Mouse (Mus musculus) ES-CJ7 (cell line): ENCODE measurements around the gene Kxd1.

Experiments used
- DNase-seq: peaks from one replicate; pipeline ENCODE4 v3.0.0; 2011; ENCODE audit warnings: low read depth, low spot score

The Kxd1 gene

DNA sequence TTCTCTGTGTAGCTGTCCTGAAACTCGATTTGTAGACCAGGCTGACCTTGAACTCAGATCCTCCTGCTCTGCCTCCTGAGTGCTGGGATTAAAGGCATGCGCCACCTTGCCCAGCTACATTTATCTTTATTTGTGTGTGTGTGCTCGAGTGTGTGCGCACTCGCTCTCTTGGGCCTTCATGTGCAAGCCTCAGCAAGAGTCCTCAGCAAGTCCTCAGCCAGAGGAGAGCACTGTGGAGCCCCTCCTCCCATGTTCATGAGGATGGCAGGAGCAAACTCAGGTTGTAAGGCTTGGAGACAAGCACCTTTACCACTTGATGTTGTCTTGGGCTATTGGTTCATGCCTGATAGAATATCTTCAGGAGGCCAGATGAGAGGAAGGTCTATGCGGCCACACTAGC, 20.0 kb upstream of the Kxd1 start:
- DNase-seq, result no peak

DNA sequence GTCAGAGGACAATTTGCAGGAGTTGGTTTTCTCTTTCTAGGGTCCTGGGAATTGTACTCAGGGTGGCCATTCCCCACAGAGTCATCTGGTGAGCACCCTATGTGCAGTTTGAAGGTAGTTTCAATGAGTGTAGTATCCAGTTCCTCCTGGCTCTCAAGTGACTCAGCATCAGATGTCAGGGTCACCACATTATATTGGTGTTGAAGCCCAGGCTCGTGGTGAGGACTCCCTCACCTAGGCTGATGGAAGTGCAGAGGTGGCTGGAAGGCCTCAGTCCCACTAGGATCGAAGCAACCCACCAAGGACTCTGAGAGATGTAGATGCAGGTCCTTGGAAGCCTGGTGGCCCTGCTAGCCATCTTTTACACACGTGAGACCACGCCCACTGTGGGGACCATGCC, 18.7 kb upstream of the Kxd1 start:
- no peak for DNase-seq

DNA sequence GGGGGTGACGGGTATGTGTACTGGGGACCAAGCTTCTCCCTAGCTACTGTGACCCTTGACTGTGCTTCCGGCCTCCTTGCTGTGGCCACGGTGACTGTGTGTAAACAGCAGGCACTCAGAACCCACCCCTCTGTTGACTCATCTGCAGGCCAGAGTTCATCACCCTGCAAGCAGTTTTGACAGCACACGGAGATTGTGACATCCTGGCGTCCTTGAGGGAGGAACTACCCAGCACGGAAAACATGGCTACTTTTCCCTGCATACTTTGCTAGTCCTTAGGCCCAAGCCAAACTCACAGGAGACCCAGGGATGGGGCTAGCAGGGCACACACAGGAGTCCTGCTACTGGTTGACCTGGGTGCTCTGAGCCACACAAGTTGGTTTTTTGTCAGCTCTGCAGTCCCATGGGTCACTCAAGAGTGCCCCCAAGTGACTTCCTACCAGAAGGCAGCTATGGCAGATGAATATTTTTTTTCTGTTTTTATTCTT, 16.5 kb upstream of the Kxd1 start:
- DNase-seq, result no peak

DNA sequence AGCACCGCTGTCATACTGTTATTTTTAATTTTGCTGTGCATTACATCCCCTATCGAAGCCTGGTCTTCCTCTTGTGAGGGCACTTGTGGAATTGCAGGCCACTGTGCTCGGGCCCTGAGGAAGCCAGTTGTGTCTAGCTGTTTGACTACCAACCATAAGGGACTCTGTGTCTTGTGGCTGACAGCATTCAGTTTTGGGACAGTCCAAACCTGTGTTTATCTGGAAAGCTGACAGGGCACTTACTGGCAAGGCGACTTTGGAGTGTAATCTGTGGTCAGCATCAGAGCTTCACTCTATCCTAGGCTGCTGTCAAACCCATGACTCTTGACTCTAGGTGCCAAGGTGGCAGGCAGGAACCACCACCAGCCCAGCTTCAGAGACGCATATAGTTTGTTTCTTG, 13.3 kb upstream of the Kxd1 start:
- DNase-seq, result no peak

DNA sequence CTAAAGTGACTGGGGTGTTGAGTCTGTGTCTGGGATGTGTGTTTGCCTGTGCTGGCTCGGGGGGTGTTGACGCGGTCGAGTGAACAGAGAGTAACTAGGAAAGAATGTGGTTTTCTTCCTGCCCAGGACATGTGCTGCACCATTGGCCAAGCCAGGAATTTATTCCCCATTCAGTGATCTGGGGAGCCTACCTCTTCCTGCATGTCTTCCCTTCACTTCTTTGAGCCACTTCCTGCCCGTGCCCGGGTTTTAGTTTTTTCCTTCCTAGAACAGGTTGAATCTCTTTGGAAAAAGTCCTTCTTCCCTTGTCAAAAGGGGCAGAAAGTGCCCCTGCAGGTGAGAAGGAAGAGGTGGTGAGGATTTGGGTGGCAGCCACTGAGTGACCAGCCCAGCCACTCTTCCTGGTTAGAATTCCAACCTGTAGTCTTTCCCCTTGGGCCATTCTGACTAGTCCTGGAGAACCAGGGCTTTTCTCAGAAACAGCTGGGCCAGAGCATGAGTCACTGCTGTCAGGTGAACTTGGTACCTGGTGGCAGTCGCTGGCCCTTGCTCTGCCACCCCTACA, 12.8 kb upstream of the Kxd1 start:
- no peak for DNase-seq

DNA sequence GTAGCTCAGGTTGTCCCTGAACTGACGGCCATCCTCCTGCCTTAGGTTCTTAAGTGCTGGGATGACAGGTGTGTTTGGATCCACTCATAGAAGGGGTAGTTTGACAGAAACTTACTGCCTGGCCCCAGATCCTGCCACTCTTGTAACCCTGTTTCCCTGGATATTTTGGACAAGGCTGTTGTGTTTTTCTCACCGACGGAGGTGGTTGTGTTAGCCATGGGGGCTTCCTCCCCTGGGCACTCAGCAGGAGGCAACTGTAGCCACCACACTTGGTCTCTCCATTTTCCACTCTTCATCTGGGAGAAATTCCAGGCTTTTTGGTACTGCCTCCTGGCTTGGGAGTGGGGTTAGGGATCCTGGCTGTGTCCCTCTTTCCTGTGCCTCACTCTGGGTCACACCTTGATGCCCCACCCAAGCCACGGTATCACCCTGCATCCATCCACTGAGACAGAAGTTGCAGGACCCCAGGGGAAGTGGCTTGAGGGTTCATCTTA, 12.3 kb upstream of the Kxd1 start:
- no peak for DNase-seq

DNA sequence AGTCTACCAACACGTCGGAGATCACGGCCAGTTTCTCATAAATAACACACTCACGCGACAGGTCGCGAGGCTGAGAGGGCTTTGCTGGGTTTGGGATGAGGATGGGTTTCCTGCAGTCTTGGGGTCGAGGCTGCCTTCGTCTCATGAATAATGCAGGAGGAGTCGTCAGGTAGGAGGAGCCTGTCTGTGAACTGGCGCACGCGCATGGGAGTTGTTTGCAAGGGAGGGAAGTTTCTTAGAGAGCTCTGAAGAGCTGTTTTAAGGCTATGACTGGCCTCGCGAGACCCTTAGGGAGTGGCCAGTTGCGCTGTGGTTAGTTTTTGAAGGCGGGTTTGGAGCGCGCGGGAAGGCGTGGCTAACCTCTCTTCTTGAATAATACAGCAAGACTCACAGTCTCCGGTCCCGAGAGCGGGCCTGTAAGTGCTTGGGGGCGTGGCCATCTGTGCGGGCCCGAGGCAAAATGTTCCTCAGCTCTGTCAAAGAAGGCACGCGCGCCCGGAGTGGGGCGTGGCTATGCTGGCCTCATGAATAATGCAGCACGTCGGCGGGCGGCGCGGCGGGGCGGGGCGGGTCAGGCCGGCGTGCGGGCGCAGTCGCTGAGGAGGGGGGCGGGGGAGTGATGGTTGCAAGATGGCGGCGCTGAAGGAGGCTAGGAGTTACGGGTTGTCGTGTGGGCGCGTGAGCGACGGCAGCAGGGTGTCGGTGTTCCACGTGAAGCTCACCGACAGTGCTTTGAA, 11.5 kb upstream of the Kxd1 start, which contains the start of gene Ell:
Ell (plus strand) TSS at position 381 of the 737 bp plus-strand sequence.
- peak; percentile 100 for DNase-seq

DNA sequence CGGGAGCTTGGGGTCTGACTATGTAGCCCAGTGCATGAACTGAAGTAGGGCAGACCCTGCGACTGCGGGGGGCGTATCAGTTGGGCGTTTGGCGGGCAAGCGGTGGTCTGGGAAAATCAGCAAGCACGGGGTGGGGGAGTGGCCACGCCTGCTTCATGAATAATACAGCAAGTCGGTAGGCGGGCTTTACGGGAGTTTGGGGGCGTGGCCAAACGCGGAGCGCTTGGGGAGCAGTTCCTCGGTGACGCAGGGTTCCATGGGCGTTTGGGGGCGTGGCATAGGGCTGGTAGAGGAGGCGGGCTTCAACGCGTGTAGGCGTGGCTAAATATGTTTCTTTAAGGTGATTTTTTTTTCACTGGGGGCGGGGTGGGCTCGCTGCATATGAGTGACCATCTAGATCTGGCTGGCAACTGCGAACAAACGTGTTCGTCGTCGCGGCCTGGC, 10.9 kb upstream of the Kxd1 start:
- peak; percentile 100 for DNase-seq

DNA sequence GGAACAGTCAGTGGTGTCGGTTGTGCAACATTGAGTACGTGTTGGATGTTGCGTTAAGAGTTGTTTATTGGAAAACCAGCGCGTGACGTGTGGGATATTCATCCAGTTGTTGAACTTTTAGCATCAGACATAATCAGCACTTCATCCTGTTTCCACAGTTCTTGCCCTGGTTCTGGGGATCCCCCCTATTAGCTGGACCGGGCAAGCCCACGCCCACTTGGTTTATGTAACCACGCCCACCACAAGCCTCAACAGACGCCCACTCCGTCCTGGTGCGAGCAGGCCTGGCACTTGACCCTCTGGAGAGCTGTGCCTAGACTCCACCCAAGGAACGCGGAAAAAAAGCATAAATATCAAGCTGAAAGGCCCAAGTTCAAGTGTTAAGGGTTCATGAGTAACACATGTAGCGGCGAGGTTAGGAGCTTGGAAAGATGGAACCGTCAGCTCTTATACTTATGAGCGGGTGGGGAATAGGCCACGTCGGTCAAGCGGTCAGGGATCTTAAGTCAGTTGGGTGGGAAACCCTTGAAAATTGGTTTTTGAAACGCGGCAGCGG, 10.3 kb upstream of the Kxd1 start:
- peak; percentile 76 for DNase-seq

DNA sequence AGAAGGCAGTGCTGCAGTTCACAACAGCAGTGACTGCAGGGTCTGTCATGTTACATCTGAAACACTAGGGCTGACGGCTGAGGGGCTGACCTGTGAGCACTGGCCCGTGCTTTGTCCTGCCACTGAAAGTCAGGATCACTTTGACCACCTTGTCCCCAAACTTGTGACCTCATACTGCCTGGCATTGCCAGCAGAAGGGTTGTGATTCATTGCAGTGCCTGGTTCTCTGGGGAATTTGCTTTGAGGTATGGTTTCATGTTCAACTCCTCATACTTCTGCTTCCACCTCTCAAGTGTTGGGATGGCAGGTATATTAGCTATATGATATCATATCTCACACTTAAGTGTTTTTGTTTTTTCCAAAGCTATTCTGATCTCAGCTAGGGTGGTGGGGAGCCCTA, 7.9 kb upstream of the Kxd1 start:
- DNase-seq, result no peak

DNA sequence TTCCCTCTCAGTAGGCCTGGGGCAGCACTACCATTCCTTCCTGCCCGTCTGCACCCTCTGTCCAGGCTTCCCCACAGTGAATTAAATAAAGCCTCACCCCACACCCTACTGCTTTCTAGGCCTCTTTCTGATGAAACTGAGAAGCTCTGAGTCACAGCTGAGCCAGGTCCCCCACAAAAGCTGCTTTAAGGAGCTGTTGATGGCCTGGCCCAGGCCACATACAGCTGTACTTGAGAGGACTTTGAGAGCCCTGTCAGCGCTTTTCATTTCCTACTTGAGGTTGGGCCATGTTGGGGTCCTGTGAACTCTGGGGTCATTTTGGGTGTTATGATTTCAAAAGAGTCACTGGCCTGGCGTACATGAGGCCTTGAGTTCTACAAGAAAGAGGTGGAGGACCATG, 7.5 kb upstream of the Kxd1 start:
- no peak for DNase-seq

DNA sequence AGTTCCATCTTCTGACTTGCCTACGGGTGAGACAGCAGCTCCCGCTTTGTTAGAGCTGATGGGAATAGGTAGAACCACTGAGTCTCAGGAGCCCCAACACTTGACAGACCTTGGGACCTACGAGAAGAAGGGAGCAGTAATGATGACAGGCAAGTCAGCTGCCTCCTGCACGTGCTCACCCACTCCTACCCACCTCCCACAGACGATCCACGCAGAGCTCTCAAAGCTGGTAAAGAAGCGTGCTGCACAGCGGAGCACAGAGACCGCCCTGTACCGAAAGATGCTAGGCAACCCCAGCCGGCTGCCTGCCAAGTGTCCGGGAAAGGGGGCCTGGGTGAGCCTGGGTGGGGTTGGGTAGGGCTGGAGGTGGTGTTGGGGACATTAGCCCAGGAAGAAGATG, 6.5 kb upstream of the Kxd1 start:
- no peak for DNase-seq

DNA sequence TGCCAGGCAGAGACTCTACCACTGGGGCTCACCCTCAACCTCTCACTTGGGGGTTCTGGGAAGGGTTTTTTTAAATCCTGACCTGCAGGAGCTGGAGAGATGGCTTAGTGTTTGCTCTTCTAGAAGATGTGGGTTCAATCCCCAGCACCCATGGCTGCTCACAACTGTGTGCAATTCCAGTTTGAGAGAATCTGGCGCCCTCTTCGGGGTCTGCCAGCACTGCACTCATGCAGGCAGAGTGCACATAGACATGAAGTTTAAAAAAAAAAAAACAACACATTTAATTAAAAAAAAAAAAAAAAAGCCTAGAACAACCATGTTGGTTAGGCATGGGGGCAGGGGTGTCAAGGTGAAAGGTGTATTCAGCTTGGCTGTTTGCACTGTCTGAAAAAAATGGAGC, 2.6 kb upstream of the Kxd1 start:
- DNase-seq, result no peak

DNA sequence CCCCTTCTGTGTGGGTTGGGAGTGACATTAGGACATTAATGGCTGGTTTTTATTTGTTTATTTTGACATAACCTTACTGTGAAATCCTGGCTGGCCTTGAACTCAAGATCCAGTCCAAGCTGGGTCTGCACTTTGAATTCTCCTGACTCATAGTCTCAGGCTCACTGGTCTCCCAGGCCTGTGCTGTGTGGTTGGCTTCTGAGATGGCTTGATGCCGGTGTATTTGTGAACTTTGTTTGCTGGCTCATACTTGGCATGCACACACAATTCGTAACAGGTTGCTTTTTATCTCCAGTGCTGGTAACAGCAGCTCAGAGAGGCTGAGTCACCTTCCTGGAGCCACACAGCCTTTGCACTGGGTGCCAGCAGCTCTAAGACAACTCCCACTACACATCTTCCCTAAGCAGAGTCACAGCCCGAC, 2.0 kb upstream of the Kxd1 start:
- DNase-seq, result no peak

DNA sequence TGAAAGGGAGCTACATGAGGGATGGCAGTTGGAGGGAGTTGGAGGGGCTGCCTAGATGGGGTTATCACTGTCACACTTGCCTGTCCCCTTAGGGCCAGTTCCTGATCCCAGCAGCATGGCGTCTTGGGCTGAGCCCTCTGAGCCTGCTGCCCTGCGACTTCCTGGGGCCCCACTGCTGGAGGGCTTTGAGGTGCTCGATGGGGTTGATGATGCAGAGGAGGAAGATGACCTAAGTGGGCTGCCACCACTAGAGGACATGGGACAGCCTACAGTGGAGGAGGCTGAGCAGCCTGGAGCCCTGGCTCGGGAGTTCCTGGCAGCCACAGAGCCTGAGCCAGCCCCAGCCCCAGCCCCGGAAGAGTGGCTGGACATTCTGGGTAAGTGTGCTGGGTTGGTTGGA, 1.5 kb upstream of the Kxd1 start:
- DNase-seq, result no peak

DNA sequence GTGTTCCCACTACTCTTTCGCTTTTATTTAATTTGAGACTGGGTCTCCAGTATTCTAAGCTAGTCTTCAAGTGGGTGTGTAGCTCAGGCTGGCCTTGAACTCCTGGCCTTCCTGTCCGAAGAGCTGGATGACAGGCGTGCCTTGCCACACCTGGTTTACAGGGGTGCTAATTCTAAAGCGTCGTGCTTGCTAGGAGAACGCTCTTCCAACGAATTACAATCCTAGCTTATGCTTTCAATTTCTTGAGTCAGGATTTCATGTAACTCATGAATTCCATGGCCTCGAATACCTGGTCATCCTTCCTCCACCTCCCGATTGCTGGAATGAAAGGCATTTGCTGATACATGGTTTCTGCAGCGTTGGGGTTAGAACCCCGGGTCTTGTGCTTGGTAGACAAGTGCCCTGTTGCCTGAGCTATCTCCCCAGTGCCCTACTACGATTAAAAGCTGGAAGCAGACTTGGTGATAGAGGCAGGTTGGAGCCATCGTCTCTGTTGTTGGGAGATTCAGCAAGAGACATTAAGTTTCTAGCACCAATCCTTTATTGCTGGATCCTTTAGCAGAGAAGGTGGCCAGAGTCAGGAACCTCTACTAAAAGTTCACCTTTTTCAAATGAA, 534 bp upstream of the Kxd1 start:
- no peak for DNase-seq

DNA sequence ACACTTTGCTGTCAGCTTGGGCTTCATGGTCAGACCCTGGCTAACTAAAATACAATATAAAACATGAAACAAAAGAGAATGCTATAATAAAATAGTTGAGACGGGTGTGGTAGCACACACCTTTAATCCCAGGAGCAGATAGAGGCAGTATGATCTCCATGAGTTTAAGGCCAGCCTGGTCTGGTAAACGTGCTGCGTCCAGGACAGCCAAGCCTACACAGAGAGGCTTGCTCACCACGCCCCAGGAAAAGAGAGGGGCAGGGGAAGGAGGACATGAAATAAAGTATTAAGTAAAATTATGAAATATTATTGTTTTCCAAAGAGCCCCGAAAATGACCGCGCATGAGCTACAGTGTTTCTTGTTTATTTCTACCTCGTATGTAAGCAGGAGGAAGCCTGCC, 645 bp downstream of the Kxd1 start:
- DNase-seq, result no peak

DNA sequence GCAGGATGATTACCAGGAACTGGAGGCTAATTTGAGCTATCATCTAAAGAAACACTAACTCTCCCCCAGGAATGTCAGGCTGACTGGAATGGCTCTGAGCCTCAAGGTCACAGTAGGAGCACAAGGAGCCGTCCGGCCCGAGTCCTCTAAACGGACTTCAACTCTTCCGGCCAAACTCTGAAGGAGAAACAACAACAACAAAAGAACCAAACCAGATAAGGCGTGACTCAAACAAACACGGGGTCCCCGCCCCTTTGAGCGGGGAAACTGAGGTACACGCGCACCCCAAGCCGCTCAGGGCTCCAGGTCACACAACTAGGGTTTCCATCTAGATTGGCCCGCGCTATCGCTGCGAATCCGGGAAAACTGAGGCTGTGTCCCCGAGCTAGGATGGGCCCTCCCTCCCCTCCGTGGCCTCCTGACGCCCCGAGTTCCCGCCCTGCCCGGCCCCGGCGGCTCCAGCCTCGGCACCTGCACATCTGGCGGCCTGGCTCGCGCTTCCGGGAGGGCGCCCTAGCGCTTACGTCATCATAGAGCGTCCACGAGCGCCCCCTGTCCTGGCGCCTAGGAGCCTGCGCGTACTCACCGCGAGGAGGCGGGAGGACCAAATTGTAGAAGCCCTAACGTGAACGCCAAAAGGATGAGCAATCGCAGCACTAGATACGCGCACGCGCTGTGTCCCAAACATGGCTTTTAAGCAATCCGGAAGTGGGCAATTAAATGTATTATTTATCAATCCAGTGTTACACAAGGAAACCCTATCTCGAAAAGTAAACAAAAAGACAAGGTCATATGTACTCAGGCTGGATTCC, 5.0 kb downstream of the Kxd1 start:
- peak; percentile 100 for DNase-seq

DNA sequence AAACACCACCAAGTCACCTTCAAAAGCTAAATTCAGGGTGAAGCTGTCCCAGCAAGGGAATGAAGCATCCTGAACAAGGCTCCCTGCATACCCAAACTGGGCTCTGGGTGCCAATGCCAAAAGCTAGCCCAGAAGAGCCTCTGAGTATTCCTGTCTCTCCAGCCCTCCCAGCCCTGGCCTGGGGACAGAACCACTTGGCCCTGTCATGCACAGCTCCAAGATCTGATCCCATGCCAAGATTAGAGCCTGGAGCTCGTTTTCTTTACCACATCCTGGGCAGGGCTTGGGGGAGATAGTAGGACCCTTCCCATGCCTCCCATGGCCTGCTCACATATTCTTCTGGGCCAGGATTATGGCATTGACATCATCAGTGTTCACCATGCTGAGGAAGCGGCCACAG, 8.2 kb downstream of the Kxd1 start:
- DNase-seq, result no peak

DNA sequence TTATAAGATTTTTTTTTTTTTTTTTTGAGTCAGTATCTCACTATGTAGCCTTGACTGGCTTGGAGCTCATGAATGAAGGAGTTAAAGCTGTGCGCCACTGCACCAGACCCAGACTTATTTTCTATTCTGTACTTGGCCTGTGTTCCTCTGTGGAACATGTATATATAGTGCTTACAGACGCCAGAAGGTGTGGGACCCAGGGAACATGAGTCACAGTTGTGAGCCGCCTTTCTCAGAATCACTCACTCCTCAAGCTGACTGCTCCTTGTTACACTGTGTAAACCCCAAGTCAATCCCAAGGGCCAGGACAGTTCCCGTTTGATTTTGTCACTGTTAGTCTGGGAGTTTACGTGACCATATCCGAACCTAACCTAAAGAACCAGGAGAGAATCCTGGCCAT, 8.7 kb downstream of the Kxd1 start:
- no peak for DNase-seq

DNA sequence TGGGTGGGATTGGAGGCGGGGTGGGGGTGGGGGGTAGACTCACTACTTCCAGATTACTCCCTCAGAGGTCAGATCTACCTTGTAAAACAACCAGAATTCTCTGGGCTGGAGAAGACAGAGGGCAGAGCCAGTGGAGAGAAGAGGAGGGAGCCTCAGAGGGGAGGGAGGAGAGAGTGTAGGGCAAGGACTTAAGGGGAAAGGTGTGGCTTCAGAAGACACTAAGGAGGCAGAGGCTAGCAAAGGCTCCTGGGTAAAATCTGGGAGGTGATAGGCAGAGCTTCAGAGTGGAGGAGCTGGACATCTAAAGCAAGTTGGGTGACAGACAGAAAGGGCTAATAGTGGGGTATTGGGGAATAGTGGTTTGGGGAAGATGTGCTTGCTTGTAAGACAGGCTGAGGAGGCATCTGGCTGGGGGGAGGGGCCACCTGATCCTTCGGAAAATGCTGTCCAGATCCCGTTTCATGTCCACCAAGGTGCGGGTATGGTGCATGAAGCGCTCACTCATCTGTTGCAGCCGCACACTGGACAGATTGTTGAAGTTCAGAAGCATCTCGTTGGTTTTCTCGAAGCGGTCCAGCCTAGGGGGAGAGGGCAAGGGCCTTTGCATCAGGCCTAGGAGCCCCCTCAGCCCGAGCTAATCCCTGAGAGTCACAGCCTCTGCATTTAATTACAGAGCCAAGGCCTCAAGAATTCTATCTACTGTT, 9.7 kb downstream of the Kxd1 start:
- DNase-seq, result peak; percentile 74
